Mouse (Mus musculus): ENCODE measurements around the gene 1700028K03Rik. TPM values are rescaled to one million over a fixed set of nuclear protein-coding genes. Genes with fewer than 3 reads are reported as not detected.

The 1700028K03Rik gene
- 0.01 and 0.07 TPM in 2 replicates for polyA plus RNA-seq (2015; fragmentation: Nextera tagmentation; extraction: Ambion mirVana)

GRCm38 (mm10) chr5:107534581-107534980 is at the start of gene 1700028K03Rik:
Gene 1700028K03Rik (plus strand): TSS chr5:107534709.
- H3K4me2 ChIP-seq = peak within 1 kb of the TSS; percentile 25; the same call in 1 of the 2 replicates
- DNase-seq (peak; percentile 41), ATAC-seq (ENCODE audit: low read depth) (peak; percentile 41; the same call in 1 of the 2 replicates)
- 58% methylated on average over 15 of the region's 15 CpGs for WGBS (ENCODE audit: insufficient replicate concordance)
- H3K4me1 ChIP-seq (replicated peaks) = peaks cover 8% of the 10 kb centered on the region
- H3K27me3 ChIP-seq = no peaks in the 10 kb centered on the region
- no peaks in the 10 kb centered on the region for H3K36me3 ChIP-seq
- no peak within 1 kb of the TSS for H3K9ac ChIP-seq
- H3K9me3 ChIP-seq (replicated peaks) = no peaks in the 10 kb centered on the region
- no peak within 1 kb of the TSS for H3K27ac ChIP-seq
- no peak within 1 kb of the TSS for H3K4me3 ChIP-seq (replicated peaks)

GRCm38 (mm10) chr5:107488996-107489395 is 45.5 kb upstream of the 1700028K03Rik start:
- Histone ChIP-seq H3K4me2 (no peak overlapping the region), H3K4me1 (replicated peaks) (no peaks in the 10 kb centered on the region), H3K4me3 (replicated peaks) (no peak overlapping the region), H3K36me3 (no peaks in the 10 kb centered on the region), H3K27ac (no peak overlapping the region), H3K9ac (no peak overlapping the region), H3K27me3 (no peaks in the 10 kb centered on the region), H3K9me3 (replicated peaks) (no peaks in the 10 kb centered on the region)
- no peak for ATAC-seq (ENCODE audit: low read depth)
- DNase-seq = no peak
- WGBS (ENCODE audit: insufficient replicate concordance) = 61% methylated on average over 4 of the region's 4 CpGs

GRCm38 (mm10) chr5:107491036-107491435 is 43.5 kb upstream of the 1700028K03Rik start:
- Histone ChIP-seq H3K27me3 (no peaks in the 10 kb centered on the region), H3K27ac (no peak overlapping the region), H3K36me3 (peaks cover 3% of the 10 kb centered on the region; the same call in 1 of the 2 replicates), H3K4me1 (replicated peaks) (no peaks in the 10 kb centered on the region), H3K4me2 (no peak overlapping the region), H3K4me3 (replicated peaks) (no peak overlapping the region), H3K9me3 (replicated peaks) (peaks cover 4% of the 10 kb centered on the region), H3K9ac (no peak overlapping the region)
- 75% methylated on average over 9 of the region's 9 CpGs for WGBS (ENCODE audit: insufficient replicate concordance)
- no peak for DNase-seq
- ATAC-seq (ENCODE audit: low read depth) = no peak

GRCm38 (mm10) chr5:107492471-107492870 is 42.0 kb upstream of the 1700028K03Rik start:
- no peaks in the 10 kb centered on the region for H3K4me1 ChIP-seq (replicated peaks)
- no peak for ATAC-seq (ENCODE audit: low read depth)

GRCm38 (mm10) chr5:107494759-107495158 is 39.8 kb upstream of the 1700028K03Rik start:
- 89% methylated on average over 5 of the region's 5 CpGs for WGBS (ENCODE audit: insufficient replicate concordance)
- no peak overlapping the region for H3K4me2 ChIP-seq
- peak; percentile 18; the same call in 1 of the 2 replicates for ATAC-seq (ENCODE audit: low read depth)
- no peak overlapping the region for H3K4me3 ChIP-seq (replicated peaks)
- no peaks in the 10 kb centered on the region for H3K4me1 ChIP-seq (replicated peaks)
- H3K9ac ChIP-seq = no peak overlapping the region
- no peak for DNase-seq
- H3K9me3 ChIP-seq (replicated peaks) = peaks cover 4% of the 10 kb centered on the region
- H3K27me3 ChIP-seq = no peaks in the 10 kb centered on the region
- no peak overlapping the region for H3K27ac ChIP-seq
- peaks cover 3% of the 10 kb centered on the region; the same call in 1 of the 2 replicates for H3K36me3 ChIP-seq

More at GRCm38 (mm10) chr5:107492471-107492870, 42.0 kb upstream of the 1700028K03Rik start:
- no peaks in the 10 kb centered on the region for H3K27me3 ChIP-seq
- 76% methylated on average over 2 of the region's 2 CpGs for WGBS (ENCODE audit: insufficient replicate concordance)
- peaks cover 4% of the 10 kb centered on the region for H3K9me3 ChIP-seq (replicated peaks)
- H3K27ac ChIP-seq = no peak overlapping the region
- no peak overlapping the region for H3K4me2 ChIP-seq
- DNase-seq = no peak
- peaks cover 3% of the 10 kb centered on the region; the same call in 1 of the 2 replicates for H3K36me3 ChIP-seq
- H3K9ac ChIP-seq = no peak overlapping the region
- no peak overlapping the region for H3K4me3 ChIP-seq (replicated peaks)

GRCm38 (mm10) chr5:107496047-107496446 is 38.5 kb upstream of the 1700028K03Rik start:
- H3K9me3 ChIP-seq (replicated peaks) = peaks cover 4% of the 10 kb centered on the region
- WGBS (ENCODE audit: insufficient replicate concordance) = 76% methylated on average over 2 of the region's 2 CpGs
- no peaks in the 10 kb centered on the region for H3K4me1 ChIP-seq (replicated peaks)
- no peak overlapping the region for H3K9ac ChIP-seq
- H3K4me2 ChIP-seq = no peak overlapping the region
- DNase-seq (no peak), ATAC-seq (ENCODE audit: low read depth) (no peak)
- no peak overlapping the region for H3K27ac ChIP-seq
- no peak overlapping the region for H3K4me3 ChIP-seq (replicated peaks)
- H3K27me3 ChIP-seq = no peaks in the 10 kb centered on the region
- H3K36me3 ChIP-seq = peaks cover 3% of the 10 kb centered on the region; the same call in 1 of the 2 replicates

- Histone ChIP-seq H3K4me1 (replicated peaks) (no peaks in the 10 kb centered on the region), H3K4me2 (no peak overlapping the region), H3K36me3 (peaks cover 3% of the 10 kb centered on the region; the same call in 1 of the 2 replicates), H3K27ac (no peak overlapping the region), H3K9me3 (replicated peaks) (peaks cover 4% of the 10 kb centered on the region), H3K27me3 (no peaks in the 10 kb centered on the region), H3K4me3 (replicated peaks) (no peak overlapping the region), H3K9ac (no peak overlapping the region)
- no peak for DNase-seq
- WGBS (ENCODE audit: insufficient replicate concordance) = 70% methylated on average over 10 of the region's 10 CpGs
- ATAC-seq (ENCODE audit: low read depth) = no peak
Observed at GRCm38 (mm10) chr5:107497519-107498501, 36.7 kb upstream of the 1700028K03Rik start.

- H3K36me3 ChIP-seq = peaks cover 3% of the 10 kb centered on the region; the same call in 1 of the 2 replicates
- H3K9ac ChIP-seq = no peak overlapping the region
- H3K4me2 ChIP-seq = no peak overlapping the region
- H3K27me3 ChIP-seq = no peaks in the 10 kb centered on the region
- peaks cover 4% of the 10 kb centered on the region for H3K9me3 ChIP-seq (replicated peaks)
- no peaks in the 10 kb centered on the region for H3K4me1 ChIP-seq (replicated peaks)
- 76% methylated on average over 5 of the region's 5 CpGs for WGBS (ENCODE audit: insufficient replicate concordance)
- H3K4me3 ChIP-seq (replicated peaks) = no peak overlapping the region
- no peak for ATAC-seq (ENCODE audit: low read depth)
- no peak for DNase-seq
- H3K27ac ChIP-seq = no peak overlapping the region
Observed at GRCm38 (mm10) chr5:107498806-107499310, 35.7 kb upstream of the 1700028K03Rik start.

- WGBS (ENCODE audit: insufficient replicate concordance) = 82% methylated on average over 5 of the region's 5 CpGs
- Histone ChIP-seq H3K27me3 (no peaks in the 10 kb centered on the region), H3K27ac (no peak overlapping the region), H3K4me3 (replicated peaks) (no peak overlapping the region), H3K9me3 (replicated peaks) (no peaks in the 10 kb centered on the region), H3K36me3 (no peaks in the 10 kb centered on the region), H3K9ac (no peak overlapping the region), H3K4me1 (replicated peaks) (no peaks in the 10 kb centered on the region), H3K4me2 (no peak overlapping the region)
- DNase-seq = no peak
- ATAC-seq (ENCODE audit: low read depth) = no peak
Observed at GRCm38 (mm10) chr5:107499891-107500535, 34.5 kb upstream of the 1700028K03Rik start.

GRCm38 (mm10) chr5:107500741-107501140 is 33.8 kb upstream of the 1700028K03Rik start:
- Histone ChIP-seq H3K27me3 (no peaks in the 10 kb centered on the region), H3K9me3 (replicated peaks) (no peaks in the 10 kb centered on the region), H3K4me3 (replicated peaks) (no peak overlapping the region), H3K36me3 (no peaks in the 10 kb centered on the region), H3K4me2 (no peak overlapping the region), H3K27ac (no peak overlapping the region), H3K9ac (no peak overlapping the region), H3K4me1 (replicated peaks) (no peaks in the 10 kb centered on the region)
- 52% methylated on average over 1 of the region's 1 CpGs for WGBS (ENCODE audit: insufficient replicate concordance)
- DNase-seq = no peak
- no peak for ATAC-seq (ENCODE audit: low read depth)

GRCm38 (mm10) chr5:107507321-107507720 is 27.2 kb upstream of the 1700028K03Rik start, which contains the start of gene Gm42669:
Gene Gm42669 (plus strand): TSS chr5:107507621.
- ATAC-seq (ENCODE audit: low read depth) (no peak), DNase-seq (no peak)
- no peak within 1 kb of the TSS for H3K4me3 ChIP-seq (replicated peaks)
- no peak within 1 kb of the TSS for H3K4me2 ChIP-seq
- WGBS (ENCODE audit: insufficient replicate concordance) = 77% methylated on average over 4 of the region's 4 CpGs
- no peaks in the 10 kb centered on the region for H3K27me3 ChIP-seq
- H3K27ac ChIP-seq = no peak within 1 kb of the TSS
- H3K36me3 ChIP-seq = peaks cover 2% of the 10 kb centered on the region; the same call in 1 of the 2 replicates
- no peaks in the 10 kb centered on the region for H3K4me1 ChIP-seq (replicated peaks)
- H3K9me3 ChIP-seq (replicated peaks) = no peaks in the 10 kb centered on the region
- H3K9ac ChIP-seq = no peak within 1 kb of the TSS
